Mouse (Mus musculus): Measurements from ENCODE around the gene Mindy3. TPM values are rescaled to one million over a fixed set of nuclear protein-coding genes. Genes with fewer than 3 reads are reported as not detected.

The Mindy3 gene
- polyA plus RNA-seq, 1 experiment from 2014 or later = 44.1 TPM

DNA sequence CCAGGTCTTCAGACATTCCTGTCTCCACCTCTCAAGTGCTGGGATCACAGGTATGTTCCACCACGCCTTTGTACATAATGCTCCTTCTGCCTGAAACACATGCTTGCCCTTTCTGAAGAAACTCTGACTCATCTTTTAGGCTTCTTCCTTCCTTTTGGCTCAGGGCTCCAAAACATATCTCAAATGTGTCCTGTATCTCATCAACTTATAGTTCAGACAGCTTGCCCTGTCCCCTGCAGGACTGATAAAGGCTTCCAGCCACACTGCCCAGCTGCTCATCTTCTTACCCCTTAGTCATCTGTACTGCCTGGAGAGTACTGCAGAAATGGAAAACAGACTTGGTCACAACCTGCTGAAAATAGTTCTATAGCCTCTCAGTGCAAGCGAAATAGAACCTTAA is 7.0 kb downstream of the Mindy3 start:
- no peaks in the 10 kb centered on the region for H3K27me3 ChIP-seq
- DNase-seq (ENCODE audit: low read depth, low spot score) (no peak), ATAC-seq (no peak)
- CTCF ChIA-PET = no interaction called here
- POLR2A ChIA-PET = interaction anchor here (1.1 kb wide), 1 partner anchor 14 kb away, joined by 4 read pairs; no protein-coding TSS in a partner anchor
- TF ChIP-seq CTCF (IDR thresholded peaks at IDR 0.05) = no peak
- in situ Hi-C loops (cut with MboI; ENCODE audit: low pct_unique_long_range_greater_than_20kb) = loop anchor here (5.0 kb wide), 1 partner anchor 635 kb away; the partner anchor contains the start of genes Ankrd16 and Fbh1

DNA sequence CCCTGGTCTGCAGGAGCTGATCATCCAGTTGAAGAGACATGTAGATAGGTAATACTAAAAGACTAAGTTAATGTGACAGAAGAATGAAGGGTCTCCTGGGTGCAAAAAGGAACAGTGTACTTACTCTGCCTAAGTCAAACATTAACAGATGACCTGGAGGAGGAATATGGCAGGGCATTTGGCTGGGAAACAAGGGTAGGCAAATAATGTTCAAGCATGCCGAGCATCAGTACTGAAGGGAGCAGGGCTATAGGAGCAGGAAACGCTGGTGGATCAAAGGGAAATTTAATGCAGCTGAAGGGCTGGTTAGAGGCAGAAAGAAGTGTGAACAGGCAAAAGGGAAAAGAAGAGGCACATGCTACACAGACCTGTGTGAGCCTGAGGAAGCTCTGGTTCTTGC is 8.1 kb downstream of the Mindy3 start:
- in situ Hi-C loops (cut with MboI; ENCODE audit: low pct_unique_long_range_greater_than_20kb) = loop anchor here (5.0 kb wide), 1 partner anchor 634 kb away; the partner anchor contains the start of genes Ankrd16 and Fbh1
- ChIA-PET POLR2A (interaction anchor here (1.4 kb wide), 1 partner anchor 9 kb away, joined by 3 read pairs; no protein-coding TSS in a partner anchor), CTCF (interaction anchor here (0.9 to 3.1 kb wide), 2 partner anchors 9 to 11 kb away, joined by 3 to 12 read pairs; no protein-coding TSS in a partner anchor)
- TF ChIP-seq CTCF (IDR thresholded peaks at IDR 0.05) = no peak
- DNase-seq (ENCODE audit: low read depth, low spot score) (no peak), ATAC-seq (peak; percentile 54)
- H3K27me3 ChIP-seq = no peaks in the 10 kb centered on the region

DNA sequence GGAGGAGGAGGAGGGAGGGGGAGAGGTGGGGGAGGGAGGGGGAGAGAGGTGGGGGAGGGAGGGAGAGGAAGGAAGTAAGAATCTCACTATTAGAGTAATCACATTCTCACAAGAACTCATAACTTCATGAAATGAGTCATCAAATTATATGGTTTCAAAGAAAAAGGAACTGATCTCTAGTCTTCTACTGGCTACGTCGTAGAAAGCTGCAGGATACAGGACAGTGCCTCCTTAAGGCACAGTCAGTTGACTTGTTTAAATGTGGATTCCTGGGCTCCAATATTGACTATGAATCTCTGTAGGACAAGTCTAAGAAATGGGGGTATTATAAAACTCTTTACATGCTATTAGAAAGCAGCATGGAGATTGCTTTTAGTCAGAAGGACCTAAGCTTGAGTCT is 12.5 kb downstream of the Mindy3 start:
- H3K27me3 ChIP-seq = no peaks in the 10 kb centered on the region
- DNase-seq (ENCODE audit: low read depth, low spot score) = no peak
- TF ChIP-seq CTCF (IDR thresholded peaks at IDR 0.05) = no peak
- in situ Hi-C loops (cut with MboI; ENCODE audit: low pct_unique_long_range_greater_than_20kb) = no loop called here
- ChIA-PET POLR2A (no interaction called here), CTCF (no interaction called here)
- no peak for ATAC-seq

DNA sequence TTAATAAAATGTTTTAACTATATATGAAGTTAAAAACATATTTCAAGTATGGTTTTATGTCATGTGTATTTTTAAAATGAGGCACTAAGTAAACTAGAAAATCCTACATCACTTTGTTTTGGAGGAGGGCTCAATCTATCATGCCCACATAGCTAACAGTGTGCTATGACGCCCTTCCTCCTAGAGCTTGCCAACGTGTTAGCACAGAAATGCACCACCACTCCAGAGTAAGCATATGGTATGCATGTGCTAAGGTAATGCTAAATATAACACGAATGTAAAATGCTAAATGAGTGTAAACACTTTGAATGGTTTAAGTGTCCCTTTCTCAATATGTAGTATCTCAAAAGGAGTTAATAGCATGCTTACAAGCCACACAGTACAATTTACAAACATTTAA is 16.8 kb downstream of the Mindy3 start:
- in situ Hi-C loops (cut with MboI; ENCODE audit: low pct_unique_long_range_greater_than_20kb) = no loop called here
- DNase-seq (ENCODE audit: low read depth, low spot score) = no peak
- TF ChIP-seq CTCF (IDR thresholded peaks at IDR 0.05) = no peak

DNA sequence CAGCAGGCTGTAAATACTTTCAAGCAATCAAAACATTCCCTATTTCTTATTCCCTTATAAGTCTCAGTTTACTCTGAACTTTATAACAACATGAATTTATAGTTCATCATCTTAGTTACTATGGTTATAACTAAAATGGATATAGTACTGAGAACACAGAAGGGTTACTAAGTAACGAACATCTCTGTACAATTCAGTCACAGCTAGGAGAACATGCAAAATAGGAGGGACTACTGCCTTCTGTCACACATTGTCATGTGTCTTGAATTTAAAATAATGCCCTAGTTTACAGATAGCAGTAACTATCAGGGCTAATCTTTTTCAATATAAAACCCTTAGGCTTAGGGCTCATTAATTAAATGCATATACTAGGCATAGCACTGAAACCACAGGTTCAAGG is 18.1 kb downstream of the Mindy3 start:
- ChIA-PET POLR2A (interaction anchor here (1.4 kb wide), 1 partner anchor 10 kb away, joined by 3 read pairs; no protein-coding TSS in a partner anchor), CTCF (interaction anchor here (2.7 kb wide), 1 partner anchor 9 kb away, joined by 12 read pairs; no protein-coding TSS in a partner anchor)
- no peaks in the 10 kb centered on the region for H3K27me3 ChIP-seq
- ATAC-seq = no peak
- in situ Hi-C loops (cut with MboI; ENCODE audit: low pct_unique_long_range_greater_than_20kb) = no loop called here
- no peak for TF ChIP-seq CTCF (IDR thresholded peaks at IDR 0.05)
- no peak for DNase-seq (ENCODE audit: low read depth, low spot score)

More for the DNA sequence above, 16.8 kb downstream of the Mindy3 start:
- ChIA-PET CTCF (interaction anchor here (0.7 to 1.3 kb wide), 2 partner anchors 9 to 13 kb away, joined by 3 to 4 read pairs; no protein-coding TSS in a partner anchor), POLR2A (interaction anchor here (1.4 kb wide), 1 partner anchor 9 kb away, joined by 3 read pairs; no protein-coding TSS in a partner anchor)
- no peaks in the 10 kb centered on the region for H3K27me3 ChIP-seq
- ATAC-seq = no peak

DNA sequence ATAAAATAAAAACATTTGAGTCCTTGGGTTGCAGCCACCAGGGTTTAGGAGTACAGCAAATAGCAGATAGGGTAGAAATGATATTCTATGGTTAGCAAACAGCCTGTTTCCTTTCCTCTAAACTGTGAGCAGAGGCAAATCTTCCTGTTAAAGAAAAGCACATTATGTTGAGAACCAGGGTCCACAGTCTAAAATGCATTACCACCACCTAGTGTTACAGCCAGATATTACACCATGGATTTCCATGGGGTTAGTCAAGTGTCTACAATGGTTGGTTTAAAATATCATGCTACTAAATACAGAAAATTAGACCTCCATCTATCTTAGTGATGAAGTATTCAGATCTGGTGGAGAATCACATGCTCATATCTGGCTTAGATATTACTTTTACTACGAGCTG is 30.2 kb downstream of the Mindy3 start:
- in situ Hi-C loops (cut with MboI; ENCODE audit: low pct_unique_long_range_greater_than_20kb) = loop anchor here (10.0 kb wide), 1 partner anchor 384 kb away; no protein-coding TSS in a partner anchor
- peak; percentile 74 for ATAC-seq

DNA sequence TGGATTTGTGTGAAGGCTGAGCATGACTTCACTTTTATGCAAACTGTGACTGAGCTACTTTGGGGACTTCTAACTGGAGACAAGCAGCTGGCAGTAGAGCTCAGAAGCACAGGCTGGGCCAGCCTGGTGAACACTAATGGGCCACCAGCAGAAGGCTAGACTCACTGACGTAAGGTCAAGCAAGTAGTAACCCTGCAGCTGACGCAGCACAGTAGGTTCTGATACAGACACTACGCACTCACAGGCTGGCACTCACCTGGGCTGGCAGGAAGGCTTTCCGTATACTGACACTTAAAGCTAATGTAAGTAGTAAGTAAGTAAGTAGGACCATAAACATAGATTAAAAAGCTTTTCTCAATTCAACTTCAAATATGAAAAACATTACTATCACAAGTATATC is 30.7 kb downstream of the Mindy3 start:
- ChIA-PET POLR2A (no interaction called here), CTCF (interaction anchor here (0.8 to 2.2 kb wide), 3 partner anchors 17 to 82 kb away, joined by 3 to 5 read pairs (median 4); no protein-coding TSS in a partner anchor)
- no peak for DNase-seq (ENCODE audit: low read depth, low spot score)
- no peak for TF ChIP-seq CTCF (IDR thresholded peaks at IDR 0.05)
- no peak for ATAC-seq
- no peaks in the 10 kb centered on the region for H3K27me3 ChIP-seq
- in situ Hi-C loops (cut with MboI; ENCODE audit: low pct_unique_long_range_greater_than_20kb) = loop anchor here (10.0 kb wide), 1 partner anchor 384 kb away; no protein-coding TSS in a partner anchor

More for the DNA sequence above, 30.2 kb downstream of the Mindy3 start:
- DNase-seq (ENCODE audit: low read depth, low spot score) = peak; percentile 12
- ChIA-PET POLR2A (no interaction called here), CTCF (interaction anchor here (0.8 to 2.2 kb wide), 4 partner anchors 14 to 82 kb away, joined by 3 to 5 read pairs (median 4); no protein-coding TSS in a partner anchor)
- H3K27me3 ChIP-seq = no peaks in the 10 kb centered on the region
- peak; percentile 55 for TF ChIP-seq CTCF (IDR thresholded peaks at IDR 0.05)

DNA sequence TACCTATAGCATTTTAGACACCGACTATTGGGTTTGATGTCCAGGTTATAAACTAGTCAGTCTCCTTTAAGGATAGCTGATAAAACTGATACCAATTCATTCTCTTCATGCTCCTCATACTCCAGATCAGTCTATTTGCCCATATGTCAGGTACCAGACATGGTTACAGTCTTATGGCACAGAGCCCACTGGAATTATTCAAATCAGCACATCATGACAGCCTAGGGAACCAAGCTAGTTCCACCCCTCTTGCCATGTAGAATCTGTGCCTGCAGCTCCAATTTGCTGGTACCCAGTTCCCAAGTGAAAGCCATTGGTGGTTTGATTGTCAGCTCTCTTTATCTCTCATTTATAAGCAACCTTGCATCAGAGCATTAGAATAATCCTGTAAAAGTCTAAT is 34.9 kb downstream of the Mindy3 start:
- DNase-seq (ENCODE audit: low read depth, low spot score) (no peak), ATAC-seq (no peak)
- POLR2A ChIA-PET = no interaction called here
- in situ Hi-C loops (cut with MboI; ENCODE audit: low pct_unique_long_range_greater_than_20kb) = loop anchor here (10.0 kb wide), 1 partner anchor 380 kb away; no protein-coding TSS in a partner anchor
- no peaks in the 10 kb centered on the region for H3K27me3 ChIP-seq
- no peak for TF ChIP-seq CTCF (IDR thresholded peaks at IDR 0.05)
- CTCF ChIA-PET = interaction anchor here (1.5 kb wide), 1 partner anchor 9 kb away, joined by 3 read pairs; no protein-coding TSS in a partner anchor

DNA sequence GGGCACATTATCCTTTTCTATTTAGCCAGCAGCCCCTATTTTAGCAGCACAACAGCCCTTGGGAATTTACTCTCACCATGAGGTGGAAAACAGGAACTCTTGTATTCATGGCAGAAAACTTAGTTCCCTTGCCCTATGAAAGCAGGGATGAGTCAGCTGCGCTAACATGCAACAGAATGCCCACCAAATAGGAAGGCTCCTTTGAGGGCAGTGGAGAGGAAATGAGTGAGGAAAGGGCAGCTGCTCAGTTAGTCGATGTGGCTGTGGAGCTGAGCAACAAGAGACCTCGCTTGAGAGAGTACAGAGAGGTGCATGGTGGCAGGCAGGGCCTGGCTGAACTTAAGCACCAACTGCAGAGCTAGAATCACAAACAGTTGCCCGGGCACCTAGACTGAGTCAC is 36.6 kb downstream of the Mindy3 start:
- DNase-seq (ENCODE audit: low read depth, low spot score) = no peak

DNA sequence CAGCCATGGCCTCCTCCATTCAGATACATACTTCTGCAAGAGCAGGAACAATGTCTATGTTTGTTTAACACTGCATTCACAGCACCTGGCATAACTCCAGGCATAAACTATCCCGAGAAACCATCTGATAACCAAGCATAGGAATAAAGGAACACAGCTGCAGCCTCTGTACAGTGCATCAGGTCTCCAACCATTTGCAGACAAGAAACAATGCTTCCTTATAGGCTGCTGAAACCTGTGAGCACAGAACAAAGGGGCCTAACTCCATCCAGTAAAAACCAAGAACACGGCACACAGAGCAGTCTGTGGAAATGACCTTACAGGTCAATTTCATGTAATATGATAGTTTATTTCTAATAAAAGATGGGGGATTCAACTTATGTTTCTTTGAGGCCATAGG is 39.0 kb downstream of the Mindy3 start:
- in situ Hi-C loops (cut with MboI; ENCODE audit: low pct_unique_long_range_greater_than_20kb) = loop anchor here (10.0 kb wide), 1 partner anchor 375 kb away; no protein-coding TSS in a partner anchor
- DNase-seq (ENCODE audit: low read depth, low spot score) (no peak), ATAC-seq (no peak)
- no peak for TF ChIP-seq CTCF (IDR thresholded peaks at IDR 0.05)
- ChIA-PET POLR2A (no interaction called here), CTCF (no interaction called here)
- no peaks in the 10 kb centered on the region for H3K27me3 ChIP-seq

More for the DNA sequence above, 36.6 kb downstream of the Mindy3 start:
- ATAC-seq = no peak
- CTCF ChIA-PET = no interaction called here
- POLR2A ChIA-PET = no interaction called here
- no peaks in the 10 kb centered on the region for H3K27me3 ChIP-seq
- TF ChIP-seq CTCF (IDR thresholded peaks at IDR 0.05) = no peak
- in situ Hi-C loops (cut with MboI; ENCODE audit: low pct_unique_long_range_greater_than_20kb) = loop anchor here (10.0 kb wide), 1 partner anchor 378 kb away; no protein-coding TSS in a partner anchor

DNA sequence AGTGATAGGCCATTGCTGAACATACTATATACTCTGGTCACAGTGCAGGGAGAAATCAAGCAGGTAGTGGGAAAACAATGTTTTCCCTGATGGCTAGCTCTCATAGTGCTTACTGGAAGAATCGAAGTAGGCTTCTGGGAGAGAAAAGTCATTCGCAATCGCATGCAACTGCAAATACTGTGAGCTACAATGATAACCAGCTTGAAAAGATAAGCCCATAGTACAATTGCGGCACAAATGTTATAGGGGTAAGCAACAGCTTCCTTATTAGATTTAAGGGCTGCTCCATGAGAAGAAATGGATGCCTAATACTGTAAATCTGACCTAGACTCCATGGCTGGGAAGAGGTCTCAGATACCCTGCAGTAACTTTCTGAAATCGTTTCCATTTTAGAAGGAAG is 40.7 kb downstream of the Mindy3 start:
- ATAC-seq (no peak), DNase-seq (ENCODE audit: low read depth, low spot score) (no peak)
- POLR2A ChIA-PET = no interaction called here
- no peaks in the 10 kb centered on the region for H3K27me3 ChIP-seq
- no peak for TF ChIP-seq CTCF (IDR thresholded peaks at IDR 0.05)
- CTCF ChIA-PET = no interaction called here
- in situ Hi-C loops (cut with MboI; ENCODE audit: low pct_unique_long_range_greater_than_20kb) = no loop called here
